Mouse (Mus musculus) heart, embryonic 16.5 days (tissue): ENCODE measurements around the gene G0s2. TPM values are rescaled to one million over a fixed set of nuclear protein-coding genes. Genes with fewer than 3 reads are reported as not detected.

Experiments used
- ATAC-seq: fragments of 200-750 bp; cut with Nextera tagmentation; replicated peaks from 2 replicates; pipeline ENCODE4 v1.8.0; 2017; ENCODE audit warnings: moderate number of reproducible peaks; ENCODE audit not compliant: insufficient read depth, low FRiP score; ENCODE audit errors: extremely low read depth
- H3K27ac ChIP-seq: fragments of 300-500 bp; sonication (generic); 2 replicates; pipeline ENCODE4 v1.5.1; 2014; ENCODE audit warnings: mild to moderate bottlenecking, low read length, control low read depth, moderate library complexity
- H3K27me3 ChIP-seq: fragments of 300-500 bp; sonication (generic); 2 replicates; pipeline ENCODE4 v1.6.1; 2014; ENCODE audit warnings: low read length, mixed read lengths; ENCODE audit not compliant: control insufficient read depth, insufficient read depth
- H3K36me3 ChIP-seq: fragments of 300-500 bp; sonication (generic); 2 replicates; pipeline ENCODE4 v1.6.1; 2014; ENCODE audit not compliant: control insufficient read depth, insufficient read depth
- H3K4me1 ChIP-seq: fragments of 300-500 bp; sonication (generic); 2 replicates; pipeline ENCODE4 v1.6.1; 2014; ENCODE audit warnings: low read length, mixed read lengths; ENCODE audit not compliant: control insufficient read depth, insufficient read depth
- H3K4me2 ChIP-seq: fragments of 300-500 bp; sonication (generic); 2 replicates; pipeline ENCODE4 v1.6.1; 2014; ENCODE audit warnings: low read depth, mild to moderate bottlenecking, control low read depth, low read length
- H3K4me3 ChIP-seq: fragments of 300-500 bp; sonication (generic); 2 replicates; pipeline ENCODE4 v1.5.1; 2014; ENCODE audit warnings: mild to moderate bottlenecking, control low read depth, low read length
- H3K9ac ChIP-seq: fragments of 300-500 bp; sonication (generic); 2 replicates; pipeline ENCODE4 v1.6.1; 2014; ENCODE audit warnings: low read length, control low read depth
- H3K9me3 ChIP-seq: fragments of 300-500 bp; sonication (generic); replicated peaks from 2 replicates; pipeline ENCODE4 v1.6.1; 2016; ENCODE audit warnings: low read length; ENCODE audit not compliant: control insufficient read depth
- WGBS: fragments of 180-500 bp; shearing (Covaris S2); extraction: QIAGEN DNeasy Blood & Tissue Kit; methylation state at CpG from one replicate; pipeline ENCODE4 v1.1.7; 2014; 5-methylcytosine and 5-hydroxymethylcytosine counted together
- polyA plus RNA-seq: library from polyadenylated mRNA; unstranded; fragments of >200 nt; fragmentation: Nextera tagmentation; extraction: Ambion mirVana; gene quantifications from 2 replicates; pipeline ENCODE4 v1.2.1, GENCODE M21; 2015

Gene G0s2
- 118 and 147 TPM in 2 replicates for polyA plus RNA-seq

DNA sequence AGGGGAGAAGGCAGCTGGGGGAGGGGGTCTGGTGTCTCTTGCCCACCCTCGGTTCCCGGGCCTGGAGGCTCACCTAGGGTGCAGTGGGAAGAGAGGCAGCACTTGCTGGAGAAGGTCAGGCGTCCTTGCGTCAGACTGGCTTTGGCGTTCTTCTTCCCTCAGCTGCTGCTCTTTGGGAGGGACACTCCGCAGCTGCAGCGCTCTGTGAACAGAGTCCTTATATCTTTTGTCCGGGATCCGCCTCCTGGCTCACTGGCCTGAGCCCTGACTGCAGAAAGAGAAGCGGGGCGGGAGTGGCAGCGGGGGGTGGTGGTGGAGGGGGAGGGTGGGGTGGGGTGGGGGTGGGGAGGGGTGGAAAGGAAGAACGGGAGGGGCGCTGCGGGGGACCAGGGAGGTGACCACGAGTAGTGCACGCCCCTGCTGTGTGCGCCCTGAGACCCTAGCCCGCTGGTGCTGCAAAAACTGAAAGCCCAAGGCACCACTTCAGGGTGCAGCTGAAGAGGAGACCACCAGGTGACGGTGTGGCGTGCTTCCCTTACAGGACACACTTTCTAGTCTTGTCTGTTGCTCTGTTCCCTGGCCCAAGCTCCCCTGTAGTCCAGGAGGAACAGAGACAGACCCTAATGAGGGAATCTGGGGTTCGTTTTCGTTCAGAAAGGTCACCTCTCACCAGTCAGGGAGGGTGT, at the start of gene G0s2:
G0s2 (minus strand) TSS at position 302 of the 686 bp plus-strand sequence.
- peak within 1 kb of the TSS; percentile 53 for H3K4me3 ChIP-seq
- H3K27me3 ChIP-seq: no peaks in the 10 kb centered on the region

DNA sequence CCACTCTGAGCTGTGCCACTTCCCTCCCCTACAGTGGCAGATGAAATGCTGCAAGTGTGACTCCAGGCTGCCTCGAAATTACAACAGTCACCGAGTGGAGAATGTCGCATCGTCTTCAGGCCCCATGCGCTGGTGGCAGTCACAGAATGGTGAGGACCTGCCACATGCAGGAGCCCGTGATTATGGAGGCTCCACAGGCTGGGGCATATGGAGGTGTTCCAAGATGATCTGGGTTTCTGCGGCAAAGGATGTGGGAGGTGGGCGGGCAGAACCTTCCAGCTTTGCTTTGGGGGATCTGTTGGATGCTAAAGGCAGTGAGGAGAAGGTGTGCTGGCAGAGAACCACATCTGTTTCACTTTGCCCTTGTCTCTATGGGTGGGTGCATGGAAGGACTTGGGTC, 47.4 kb upstream of the G0s2 start:
- no peak overlapping the region for H3K4me3 ChIP-seq
- H3K9me3 ChIP-seq: no peaks in the 10 kb centered on the region
- H3K9ac ChIP-seq: no peak overlapping the region
- no peak overlapping the region for H3K27ac ChIP-seq
- ATAC-seq: no peak
- no peaks in the 10 kb centered on the region for H3K27me3 ChIP-seq
- H3K4me2 ChIP-seq: no peak overlapping the region
- WGBS: 87% methylated on average over 8 of the region's 8 CpGs
- H3K4me1 ChIP-seq: peaks cover 15% of the 10 kb centered on the region
- H3K36me3 ChIP-seq: no peaks in the 10 kb centered on the region

More for the DNA sequence above, at the start of gene G0s2:
- Histone ChIP-seq H3K9ac (peak within 1 kb of the TSS; percentile 85), H3K9me3 (no peaks in the 10 kb centered on the region), H3K4me2 (peak within 1 kb of the TSS; percentile 79), H3K4me1 (peaks cover 12% of the 10 kb centered on the region), H3K27ac (peak within 1 kb of the TSS; percentile 97), H3K36me3 (no peaks in the 10 kb centered on the region)
- WGBS: under 1% methylated on average over 19 of the region's 23 CpGs
- ATAC-seq: peak; percentile 92

DNA sequence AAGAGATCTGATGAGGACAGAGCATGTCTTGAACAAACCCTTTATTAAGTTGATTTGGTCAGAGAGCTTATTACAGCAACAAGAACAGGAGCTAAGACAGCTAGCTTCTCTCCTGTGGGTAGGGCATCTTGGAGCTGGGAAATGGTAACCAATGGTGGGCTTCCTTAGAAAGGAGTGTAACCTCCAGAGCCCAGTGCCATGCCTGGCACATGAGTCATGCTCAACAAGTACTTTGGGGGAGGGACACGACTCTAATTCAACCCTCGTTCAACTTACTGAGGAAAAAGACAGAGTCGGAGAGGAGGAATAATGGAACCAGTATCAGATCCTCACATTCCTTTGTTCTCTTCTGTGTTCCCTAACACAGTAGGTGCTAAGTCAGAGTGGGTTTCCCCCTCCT, 46.7 kb upstream of the G0s2 start:
- no peak overlapping the region for H3K4me2 ChIP-seq
- H3K4me1 ChIP-seq: peaks cover 22% of the 10 kb centered on the region
- H3K27ac ChIP-seq: no peak overlapping the region
- H3K4me3 ChIP-seq: no peak overlapping the region
- WGBS: 37% methylated on average over 3 of the region's 3 CpGs
- no peaks in the 10 kb centered on the region for H3K27me3 ChIP-seq
- no peaks in the 10 kb centered on the region for H3K36me3 ChIP-seq
- no peak for ATAC-seq
- no peak overlapping the region for H3K9ac ChIP-seq
- no peaks in the 10 kb centered on the region for H3K9me3 ChIP-seq

GRCm38 (mm10) chr1:193317159-193317559, 44.1 kb upstream of the G0s2 start:
- Histone ChIP-seq H3K4me3 (no peak overlapping the region), H3K9me3 (no peaks in the 10 kb centered on the region), H3K27me3 (no peaks in the 10 kb centered on the region), H3K36me3 (no peaks in the 10 kb centered on the region), H3K27ac (peak overlapping the region; percentile 94), H3K4me2 (no peak overlapping the region), H3K9ac (peak overlapping the region; percentile 30), H3K4me1 (peaks cover 28% of the 10 kb centered on the region)
- peak; percentile 85 for ATAC-seq
- 25% methylated on average over 6 of the region's 6 CpGs for WGBS

DNA sequence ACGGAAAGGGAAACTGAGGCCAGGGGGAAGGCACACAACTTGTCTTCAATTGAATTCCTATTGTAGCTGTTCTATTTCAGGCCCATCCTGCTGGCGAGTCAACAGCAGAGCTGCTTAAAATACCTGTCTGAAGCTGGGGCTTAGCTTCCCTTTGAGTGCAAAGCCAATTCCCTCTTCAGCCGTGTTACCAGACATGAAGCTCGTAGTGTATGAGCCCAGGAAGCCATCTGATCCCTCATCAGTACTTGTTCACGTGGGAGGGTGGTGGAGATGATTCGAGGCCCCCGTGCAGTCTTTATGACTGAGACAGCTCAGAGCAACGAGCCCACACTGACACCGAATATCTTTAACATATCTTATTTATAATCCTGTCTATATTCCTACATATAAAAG, 43.3 kb upstream of the G0s2 start:
- Histone ChIP-seq H3K9ac (peak overlapping the region; percentile 23), H3K9me3 (no peaks in the 10 kb centered on the region), H3K4me2 (no peak overlapping the region), H3K4me1 (peaks cover 31% of the 10 kb centered on the region), H3K27me3 (no peaks in the 10 kb centered on the region), H3K36me3 (no peaks in the 10 kb centered on the region), H3K4me3 (no peak overlapping the region), H3K27ac (peak overlapping the region; percentile 96)
- ATAC-seq: peak; percentile 21
- WGBS: 33% methylated on average over 9 of the region's 9 CpGs

DNA sequence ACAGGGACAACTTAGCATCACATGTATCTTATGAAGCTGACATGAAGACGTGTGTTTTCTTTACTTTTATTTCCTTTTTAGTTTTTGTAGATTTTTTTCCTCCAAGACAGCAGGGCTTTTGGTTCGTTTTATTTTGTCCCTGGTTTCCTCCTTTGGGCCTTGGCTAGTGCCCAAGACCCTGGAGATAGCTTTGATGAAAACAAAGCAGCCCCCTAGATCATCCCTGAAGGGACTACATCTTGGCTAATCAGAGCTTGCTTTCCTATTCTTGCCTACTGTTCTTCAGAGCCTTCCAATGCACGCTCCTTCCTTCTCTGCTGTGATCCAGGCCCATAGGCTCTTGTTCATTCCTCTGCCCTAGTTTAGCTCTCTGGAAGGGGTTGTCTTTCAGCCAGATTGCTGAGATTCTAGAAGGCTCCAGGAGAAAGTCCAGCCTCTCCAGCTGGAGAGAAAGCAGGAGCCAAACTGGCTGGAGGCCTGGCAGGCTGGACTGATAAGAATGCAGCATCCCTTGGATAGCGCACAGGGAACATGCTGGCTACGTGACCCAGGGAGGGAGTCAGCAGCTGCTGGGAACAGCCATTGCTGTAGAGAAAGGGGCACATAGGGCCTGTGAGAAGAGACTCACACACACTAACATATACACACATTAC, 42.8 kb upstream of the G0s2 start:
- Histone ChIP-seq H3K9ac (peak overlapping the region; percentile 35), H3K27ac (peak overlapping the region; percentile 96), H3K36me3 (no peaks in the 10 kb centered on the region), H3K27me3 (no peaks in the 10 kb centered on the region), H3K9me3 (no peaks in the 10 kb centered on the region), H3K4me3 (no peak overlapping the region), H3K4me1 (peaks cover 33% of the 10 kb centered on the region), H3K4me2 (no peak overlapping the region)
- 20% methylated on average over 5 of the region's 5 CpGs for whole genome bisulfite sequencing
- ATAC-seq: peak; percentile 88

DNA sequence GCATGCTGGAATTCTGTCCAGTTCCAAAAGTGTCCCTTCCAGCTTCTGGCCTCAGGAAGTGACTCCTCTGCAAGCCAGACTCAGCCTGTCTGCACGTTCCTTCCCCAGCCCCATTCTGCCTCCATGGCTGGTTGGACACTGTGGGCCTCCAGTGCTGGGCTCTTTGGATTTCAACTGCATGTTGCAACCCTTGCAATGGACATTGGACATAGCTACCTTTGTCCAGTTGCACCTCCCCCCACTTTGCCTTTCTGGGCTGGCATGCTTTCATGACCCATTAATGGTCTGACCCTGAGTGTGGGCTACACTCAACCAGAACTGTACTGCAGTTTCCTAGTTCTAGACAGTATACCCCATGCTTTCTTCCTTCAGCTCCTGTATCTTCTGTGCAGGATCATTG, 38.6 kb upstream of the G0s2 start:
- no peak for ATAC-seq
- 46% methylated on average over 1 of the region's 1 CpGs for WGBS
- H3K27ac ChIP-seq: no peak overlapping the region

DNA sequence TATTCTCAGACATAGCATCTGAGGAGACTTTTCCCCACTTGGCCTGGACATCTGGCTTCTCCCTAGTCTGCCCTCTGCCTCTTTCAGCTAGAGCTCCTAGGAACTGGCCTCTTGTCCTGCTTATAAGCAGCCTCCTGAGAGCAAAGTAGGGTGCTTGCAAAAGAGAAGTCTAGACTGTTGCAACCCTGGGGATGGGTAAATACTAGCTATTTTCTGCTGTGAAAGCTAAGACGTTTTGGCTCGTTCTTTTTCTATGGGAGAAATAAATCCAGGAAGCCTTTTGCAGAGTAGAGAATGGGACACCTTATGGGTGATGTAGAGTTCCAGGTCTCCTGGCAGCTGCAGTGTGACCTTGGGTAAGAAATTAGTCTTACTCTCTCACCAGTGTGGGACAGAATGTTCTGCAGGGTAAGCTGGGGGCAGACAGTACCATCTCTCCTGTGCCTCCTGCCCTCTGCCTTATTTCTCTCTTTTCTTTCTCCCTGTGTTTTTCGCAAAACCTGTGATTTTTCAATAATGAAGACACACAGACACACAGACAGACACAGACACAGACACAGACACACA, 37.6 kb upstream of the G0s2 start:
- Histone ChIP-seq H3K36me3 (no peaks in the 10 kb centered on the region), H3K27me3 (no peaks in the 10 kb centered on the region), H3K4me2 (no peak overlapping the region), H3K9ac (no peak overlapping the region), H3K27ac (no peak overlapping the region), H3K4me1 (peaks cover 23% of the 10 kb centered on the region), H3K4me3 (no peak overlapping the region), H3K9me3 (no peaks in the 10 kb centered on the region)
- ATAC-seq: no peak
- WGBS: 84% methylated on average over 3 of the region's 3 CpGs

More for the DNA sequence above, 38.6 kb upstream of the G0s2 start:
- Histone ChIP-seq H3K4me3 (no peak overlapping the region), H3K27me3 (no peaks in the 10 kb centered on the region), H3K9me3 (no peaks in the 10 kb centered on the region), H3K4me2 (no peak overlapping the region), H3K36me3 (no peaks in the 10 kb centered on the region), H3K9ac (no peak overlapping the region), H3K4me1 (peaks cover 30% of the 10 kb centered on the region)
